Mouse (Mus musculus) liver, adult 2 months (tissue): ENCODE data around the gene G6pc. TPM values are rescaled to one million over a fixed set of nuclear protein-coding genes. Genes with fewer than 3 reads are reported as not detected.
"Not testable (repeated sequence)": the region's sequence is repeated elsewhere in the genome, so short reads cannot be mapped to it uniquely, and the experiment has no call there.

Source experiments
- DNase-seq: peaks from one replicate; pipeline ENCODE4 v3.0.0-alpha.2; 2011; ENCODE audit warnings: low read depth, low spot score; ENCODE audit errors: extremely low read depth
- H3K27ac ChIP-seq: fragments of 200-500 bp; replicated peaks from 2 replicates; pipeline ENCODE4 v1.5.1; 2012; ENCODE audit warnings: low read depth, mild to moderate bottlenecking, control low read depth, inconsistent platforms, low read length; ENCODE audit not compliant: insufficient read depth
- H3K27me3 ChIP-seq: fragments of 200-500 bp; 2 replicates; pipeline ENCODE4 v1.6.1; 2012; ENCODE audit warnings: mild to moderate bottlenecking, moderate library complexity, low read length, inconsistent platforms; ENCODE audit not compliant: control insufficient read depth, insufficient read depth
- H3K36me3 ChIP-seq: fragments of 200-500 bp; 2 replicates; pipeline ENCODE4 v1.6.1; 2012; ENCODE audit warnings: low read length, inconsistent platforms; ENCODE audit not compliant: control insufficient read depth, insufficient read depth
- H3K4me1 ChIP-seq: fragments of 200-500 bp; 2 replicates; pipeline ENCODE4 v1.6.1; 2011; ENCODE audit warnings: low read length; ENCODE audit not compliant: control insufficient read depth, insufficient read depth
- H3K4me3 ChIP-seq: fragments of 200-500 bp; 2 replicates; pipeline ENCODE4 v1.5.1; 2011; ENCODE audit warnings: low read depth, mild to moderate bottlenecking, control low read depth, low read length, moderate library complexity; ENCODE audit not compliant: insufficient read depth
- H3K79me2 ChIP-seq: fragments of 200-500 bp; 2 replicates; pipeline ENCODE4 v1.6.1; 2012; ENCODE audit warnings: inconsistent platforms, mild to moderate bottlenecking, low read length, moderate library complexity; ENCODE audit not compliant: control insufficient read depth, insufficient read depth
- H3K9ac ChIP-seq: fragments of 200-500 bp; 2 replicates; pipeline ENCODE4 v1.6.1; 2012; ENCODE audit warnings: low read depth, mild to moderate bottlenecking, control low read depth, inconsistent platforms, low read length
- CTCF ChIP-seq: fragments of 200-500 bp; IDR thresholded peaks from 2 replicates; pipeline ENCODE4 v1.5.1; 2011; ENCODE audit warnings: low read depth, low read length, control low read depth
- POLR2A ChIP-seq: fragments of 200-500 bp; IDR thresholded peaks from 2 replicates; pipeline ENCODE4 v1.6.1; 2011; ENCODE audit warnings: low read length, control low read depth; ENCODE audit not compliant: insufficient read depth; ENCODE audit errors: extremely low read depth
- WGBS: fragments of 180-500 bp; shearing (Covaris S2); methylation state at CpG from one replicate; pipeline ENCODE4 v1.1.7; 2018; 5-methylcytosine and 5-hydroxymethylcytosine counted together
- polyA plus RNA-seq: library from polyadenylated mRNA; depleted of rRNA; stranded (reverse); fragments of >200 nt; gene quantifications from 2 replicates; pipeline ENCODE4 v1.2.3, GENCODE M21; 2012
- total RNA-seq: library from RNA; depleted of rRNA; stranded (reverse); fragments of >200 nt; gene quantifications from 2 replicates; pipeline ENCODE4 v1.2.3, GENCODE M21; 2014

G6pc gene
- total and polyA plus RNA-seq, 2 experiments: 115 to 121 TPM

GRCm38 (mm10) chr11:101328941-101329635 is 38.3 kb upstream of the G6pc start:
- Histone ChIP-seq H3K4me3 (no peak overlapping the region), H3K4me1 (no peaks in the 10 kb centered on the region), H3K27ac (no peak overlapping the region), H3K36me3 (no peaks in the 10 kb centered on the region; the same call in none of the 2 replicates), H3K9ac (no peak overlapping the region), H3K79me2 (no peaks in the 10 kb centered on the region), H3K27me3 (no peaks in the 10 kb centered on the region)
- no peak for TF ChIP-seq CTCF
- TF ChIP-seq POLR2A: no peak
- WGBS: 75% methylated on average over 6 of the region's 6 CpGs
- DNase-seq: no peak

GRCm38 (mm10) chr11:101330371-101330924 is 36.9 kb upstream of the G6pc start, which contains the start of gene Aoc3:
Gene Aoc3, plus strand, starts transcription at chr11:101330605.
- H3K36me3 ChIP-seq: no peaks in the 10 kb centered on the region; the same call in 1 of the 2 replicates
- no peak for TF ChIP-seq POLR2A
- no peak for TF ChIP-seq CTCF
- no peak for DNase-seq
- no peak within 1 kb of the TSS for H3K9ac ChIP-seq
- no peaks in the 10 kb centered on the region for H3K4me1 ChIP-seq
- no peaks in the 10 kb centered on the region for H3K27me3 ChIP-seq
- no peak within 1 kb of the TSS for H3K4me3 ChIP-seq
- WGBS: 87% methylated on average over 7 of the region's 7 CpGs
- no peaks in the 10 kb centered on the region for H3K79me2 ChIP-seq
- H3K27ac ChIP-seq: no peak within 1 kb of the TSS

- 89% methylated on average over 6 of the region's 6 CpGs for WGBS
- H3K4me3 ChIP-seq, H3K79me2 ChIP-seq, H3K27me3 ChIP-seq, H3K27ac ChIP-seq, H3K9ac ChIP-seq, H3K4me1 ChIP-seq, H3K36me3 ChIP-seq, DNase-seq: not testable (repeated sequence)
Observed at GRCm38 (mm10) chr11:101330961-101331360, 36.4 kb upstream of the G6pc start.

- no peak overlapping the region for H3K4me3 ChIP-seq
- no peaks in the 10 kb centered on the region for H3K36me3 ChIP-seq
- H3K79me2 ChIP-seq: no peaks in the 10 kb centered on the region
- TF ChIP-seq POLR2A: no peak
- no peak for TF ChIP-seq CTCF
- DNase-seq: no peak
- 87% methylated on average over 3 of the region's 3 CpGs for WGBS
- no peaks in the 10 kb centered on the region for H3K27me3 ChIP-seq
- no peak overlapping the region for H3K27ac ChIP-seq
- H3K9ac ChIP-seq: no peak overlapping the region
- H3K4me1 ChIP-seq: no peaks in the 10 kb centered on the region
Observed at GRCm38 (mm10) chr11:101332537-101332936, 34.8 kb upstream of the G6pc start.

- Histone ChIP-seq H3K4me3 (no peak overlapping the region), H3K36me3 (no peaks in the 10 kb centered on the region), H3K9ac (no peak overlapping the region), H3K27ac (no peak overlapping the region), H3K79me2 (no peaks in the 10 kb centered on the region), H3K4me1 (peaks cover 1% of the 10 kb centered on the region; the same call in 1 of the 2 replicates), H3K27me3 (no peaks in the 10 kb centered on the region)
- WGBS: 88% methylated on average over 10 of the region's 10 CpGs
- no peak for TF ChIP-seq CTCF
- TF ChIP-seq POLR2A: no peak
- no peak for DNase-seq
Observed at GRCm38 (mm10) chr11:101334023-101334422, 33.3 kb upstream of the G6pc start.

- TF ChIP-seq POLR2A (no peak), CTCF (no peak)
- Histone ChIP-seq H3K27ac (no peak overlapping the region), H3K4me1 (peaks cover 1% of the 10 kb centered on the region; the same call in 1 of the 2 replicates), H3K79me2 (no peaks in the 10 kb centered on the region), H3K36me3 (no peaks in the 10 kb centered on the region), H3K27me3 (no peaks in the 10 kb centered on the region), H3K9ac (no peak overlapping the region), H3K4me3 (no peak overlapping the region)
- DNase-seq: no peak
- 72% methylated on average over 6 of the region's 6 CpGs for WGBS
Observed at GRCm38 (mm10) chr11:101334516-101334915, 32.8 kb upstream of the G6pc start.
